Mouse (Mus musculus) hindbrain, postnatal 0 days (tissue): Measurements from ENCODE around the gene Kctd7. TPM values are rescaled to one million over a fixed set of nuclear protein-coding genes. Genes with fewer than 3 reads are reported as not detected.
A peak's percentile ranks its signal among the peaks of the same experiment; 100 is the strongest.

Experiments
- ATAC-seq: fragments of 200-750 bp; cut with Nextera tagmentation; 2 replicates; pipeline ENCODE4 v1.8.0; 2017; ENCODE audit warnings: mild to moderate bottlenecking, moderate TSS enrichment, moderate library complexity
- DNase-seq: peaks from one replicate; pipeline ENCODE4 v3.0.0-alpha.2; 2015; ENCODE audit warnings: low spot score
- H3K27ac ChIP-seq: fragments of 300-500 bp; sonication (generic); 2 replicates; pipeline ENCODE4 v1.5.1; 2014; ENCODE audit warnings: mild to moderate bottlenecking
- H3K27me3 ChIP-seq: fragments of 300-500 bp; sonication (generic); 2 replicates; pipeline ENCODE4 v1.6.1; 2014; ENCODE audit warnings: low read length, mixed read lengths; ENCODE audit not compliant: insufficient read depth
- H3K36me3 ChIP-seq: fragments of 300-500 bp; sonication (generic); 2 replicates; pipeline ENCODE4 v1.6.1; 2014; ENCODE audit warnings: low read length, mixed read lengths; ENCODE audit not compliant: insufficient read depth
- H3K4me1 ChIP-seq: fragments of 300-500 bp; sonication (generic); 2 replicates; pipeline ENCODE4 v1.6.1; 2014; ENCODE audit warnings: antibody characterized with exemption, low read length, mixed read lengths; ENCODE audit not compliant: insufficient read depth
- H3K4me2 ChIP-seq: fragments of 300-500 bp; sonication (generic); 2 replicates; pipeline ENCODE4 v1.6.1; 2014; ENCODE audit warnings: low read depth, mild to moderate bottlenecking, low read length, moderate library complexity, mixed read lengths
- H3K4me3 ChIP-seq: fragments of 300-500 bp; sonication (generic); 2 replicates; pipeline ENCODE4 v1.5.1; 2014; ENCODE audit warnings: low read length
- H3K9ac ChIP-seq: fragments of 300-500 bp; sonication (generic); replicated peaks from 2 replicates; pipeline ENCODE4 v1.6.1; 2014; ENCODE audit warnings: mild to moderate bottlenecking, low read length, moderate library complexity, mixed read lengths
- H3K9me3 ChIP-seq: fragments of 300-500 bp; sonication (generic); 2 replicates; pipeline ENCODE4 v1.6.1; 2016; ENCODE audit warnings: low read length, mixed read lengths
- CTCF ChIP-seq: IDR thresholded peaks from 2 replicates; pipeline ENCODE4 v1.5.1; 2016; ENCODE audit warnings: antibody characterized with exemption, control low read depth, low read depth
- WGBS: fragments of 180-500 bp; shearing (Covaris S2); extraction: QIAGEN DNeasy Blood & Tissue Kit; methylation state at CpG from one replicate; pipeline ENCODE4 v1.1.7; 2014; 5-methylcytosine and 5-hydroxymethylcytosine counted together
- polyA plus RNA-seq: library from polyadenylated mRNA; unstranded; fragments of >200 nt; fragmentation: Nextera tagmentation; extraction: Ambion mirVana; gene quantifications from 2 replicates; pipeline ENCODE4 v1.2.1, GENCODE M21; 2015
- total RNA-seq: library from RNA; depleted of rRNA; stranded (reverse); fragments of >200 nt; gene quantifications from 2 replicates; pipeline ENCODE4 v1.2.3, GENCODE M21; 2014

Gene Kctd7
- total and polyA plus RNA-seq, 2 experiments from 2014 or later = 10.9 to 20.8 TPM

DNA sequence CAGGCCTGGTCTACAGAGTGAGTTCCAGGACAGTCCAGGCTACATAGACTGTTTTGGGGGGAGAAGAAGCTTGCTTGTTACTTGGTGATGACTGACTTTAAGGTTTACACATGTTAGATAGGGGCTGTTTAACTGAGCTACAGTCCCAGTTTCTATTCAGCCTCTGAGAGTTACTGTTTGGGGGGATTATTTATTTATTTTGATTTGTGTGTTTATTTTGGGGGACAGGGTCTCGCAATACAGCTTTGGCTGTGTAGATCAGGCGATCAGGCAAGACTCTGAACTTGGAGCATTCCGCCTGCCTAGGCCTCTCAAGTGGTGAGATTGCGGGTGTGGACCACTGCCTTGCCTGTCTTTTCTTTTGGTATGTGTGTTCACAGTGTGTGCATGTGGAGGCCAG is 28.4 kb downstream of the Kctd7 start:
- ATAC-seq (no peak), DNase-seq (no peak)
- H3K4me2 ChIP-seq = peak overlapping the region; percentile 72
- H3K4me1 ChIP-seq = peaks cover 13% of the 10 kb centered on the region
- no peaks in the 10 kb centered on the region for H3K36me3 ChIP-seq
- H3K9me3 ChIP-seq = no peaks in the 10 kb centered on the region
- TF ChIP-seq CTCF = no peak
- 0 out of 2 replicates have a peak overlapping the region, but pooled peaks have one; percentile 85 for H3K9ac ChIP-seq
- no peaks in the 10 kb centered on the region for H3K27me3 ChIP-seq
- no peak overlapping the region for H3K27ac ChIP-seq
- peak overlapping the region; percentile 92; the same call in 1 of the 2 replicates for H3K4me3 ChIP-seq
- WGBS = 93% methylated on average over 4 of the region's 4 CpGs

DNA sequence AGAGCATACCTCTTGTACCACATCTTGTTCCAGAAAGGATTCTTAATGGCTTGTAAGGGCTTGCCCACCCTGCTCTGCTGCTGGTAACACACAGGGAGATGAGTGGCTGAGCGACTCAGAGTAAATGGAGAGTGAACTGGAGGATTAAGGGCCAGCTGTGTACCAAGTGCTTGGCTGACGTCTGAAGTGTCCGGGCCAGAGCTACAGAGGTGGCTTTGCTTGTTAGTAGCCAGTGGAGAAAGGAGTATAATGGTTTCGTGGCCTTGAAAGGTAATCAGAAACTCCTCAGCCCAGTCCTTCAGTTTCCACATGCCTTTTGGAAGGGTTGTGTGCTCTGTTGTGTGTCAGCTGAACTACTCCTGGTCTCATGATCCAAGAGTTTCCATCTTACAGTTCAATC is 33.2 kb downstream of the Kctd7 start:
- Histone ChIP-seq H3K9ac (no peak overlapping the region), H3K9me3 (no peaks in the 10 kb centered on the region), H3K4me2 (no peak overlapping the region), H3K27ac (no peak overlapping the region), H3K27me3 (no peaks in the 10 kb centered on the region), H3K36me3 (no peaks in the 10 kb centered on the region), H3K4me1 (peaks cover 6% of the 10 kb centered on the region), H3K4me3 (no peak overlapping the region)
- WGBS = 68% methylated on average over 4 of the region's 4 CpGs
- no peak for ATAC-seq
- no peak for DNase-seq
- no peak for TF ChIP-seq CTCF

GRCm38 (mm10) chr5:130180362-130180761 is 35.7 kb downstream of the Kctd7 start:
- Histone ChIP-seq H3K27me3 (no peaks in the 10 kb centered on the region), H3K9ac (no peak overlapping the region), H3K27ac (no peak overlapping the region), H3K36me3 (no peaks in the 10 kb centered on the region), H3K4me3 (no peak overlapping the region), H3K9me3 (no peaks in the 10 kb centered on the region), H3K4me1 (no peaks in the 10 kb centered on the region), H3K4me2 (no peak overlapping the region)
- 64% methylated on average over 7 of the region's 7 CpGs for WGBS
- DNase-seq = peak; percentile 17
- 0 out of 2 replicates have a peak, but pooled peaks have one; percentile 53 for ATAC-seq
- peak; percentile 38 for TF ChIP-seq CTCF

DNA sequence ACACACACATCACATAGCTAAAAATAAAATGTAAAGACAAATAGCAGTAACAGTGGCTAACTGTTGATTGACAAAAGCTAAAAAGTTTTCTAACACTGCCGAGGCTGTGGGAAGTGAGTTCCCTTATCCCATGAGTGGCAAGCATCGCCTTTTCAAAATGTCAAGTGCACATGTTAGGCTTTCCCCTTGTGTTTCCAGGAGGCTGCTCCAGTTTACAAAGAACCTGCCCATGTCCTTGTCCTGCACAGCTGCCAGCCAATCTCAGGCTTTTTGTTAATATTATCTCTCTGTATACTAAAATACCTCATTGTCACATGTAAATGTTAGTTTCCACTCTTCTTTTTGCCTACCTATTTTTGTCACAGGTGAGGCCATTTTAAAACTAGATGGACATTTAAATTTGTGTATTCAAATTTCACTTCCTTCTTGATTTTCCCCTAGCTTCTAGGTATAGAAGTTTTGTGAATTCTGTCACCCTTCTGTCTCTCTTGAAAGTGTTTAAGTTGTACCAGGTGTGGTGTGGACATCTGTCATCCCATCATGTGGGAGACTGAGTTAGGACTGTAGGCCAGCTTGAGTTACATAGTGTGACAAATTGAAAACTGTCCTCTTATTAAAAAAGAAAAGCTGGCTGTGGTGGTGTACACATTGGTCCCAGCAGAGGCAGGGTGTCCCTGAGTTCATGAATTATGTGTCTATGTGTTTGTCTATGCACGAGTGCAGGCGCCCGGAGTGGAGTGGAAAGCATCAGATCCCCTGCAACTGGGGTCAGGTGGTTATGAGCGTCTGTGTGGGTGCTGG is 37.3 kb downstream of the Kctd7 start:
- Histone ChIP-seq H3K9ac (no peak overlapping the region), H3K4me3 (no peak overlapping the region), H3K4me1 (0 out of 2 replicates have a peak, but pooled peaks cover under 1% of the 10 kb centered on the region), H3K27ac (no peak overlapping the region), H3K27me3 (no peaks in the 10 kb centered on the region), H3K9me3 (no peaks in the 10 kb centered on the region), H3K36me3 (no peaks in the 10 kb centered on the region), H3K4me2 (no peak overlapping the region)
- DNase-seq (no peak), ATAC-seq (no peak)
- no peak for TF ChIP-seq CTCF
- WGBS = 90% methylated on average over 6 of the region's 6 CpGs

- H3K27me3 ChIP-seq = no peaks in the 10 kb centered on the region
- WGBS = 95% methylated on average over 3 of the region's 3 CpGs
- H3K36me3 ChIP-seq = no peaks in the 10 kb centered on the region
- no peak overlapping the region for H3K4me3 ChIP-seq
- TF ChIP-seq CTCF = no peak
- DNase-seq (no peak), ATAC-seq (no peak)
- no peak overlapping the region for H3K27ac ChIP-seq
- H3K4me1 ChIP-seq = 0 out of 2 replicates have a peak, but pooled peaks cover 4% of the 10 kb centered on the region
- no peak overlapping the region for H3K9ac ChIP-seq
- no peak overlapping the region for H3K4me2 ChIP-seq
- H3K9me3 ChIP-seq = no peaks in the 10 kb centered on the region
These were observed 37.8 kb downstream of the Kctd7 start for GRCm38 (mm10) chr5:130182541-130182821.

DNA sequence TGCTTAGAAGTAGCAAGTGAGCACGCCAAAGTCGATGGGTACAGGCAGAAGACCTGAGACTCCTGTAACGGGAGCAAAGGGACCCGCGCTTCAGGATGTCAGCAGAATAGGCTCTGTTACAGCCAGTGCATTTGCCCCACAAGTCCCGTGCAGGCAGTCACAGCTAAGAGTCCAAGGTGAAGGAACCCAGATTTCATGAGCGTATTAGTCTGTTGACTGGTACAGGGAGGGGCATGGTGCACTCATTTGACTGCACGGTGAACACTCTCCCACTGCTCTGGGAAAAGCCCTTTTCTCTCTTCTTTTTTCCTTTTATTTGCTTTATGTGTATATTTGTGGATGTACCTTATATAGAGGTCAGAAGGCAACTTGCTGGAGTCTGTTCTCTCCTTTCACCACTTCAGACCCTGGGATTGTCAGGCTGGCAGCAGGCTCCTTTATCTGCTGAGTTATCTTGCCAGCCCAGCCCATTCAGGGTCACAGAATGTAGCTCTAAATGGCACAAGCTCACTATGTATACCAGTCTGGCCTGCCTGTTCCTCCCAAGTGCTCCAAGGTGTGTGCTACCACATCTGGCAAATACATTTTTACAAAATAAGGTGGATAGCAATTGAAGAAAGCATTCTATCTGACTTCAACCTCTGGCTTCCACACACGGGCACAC is 39.7 kb downstream of the Kctd7 start:
- no peak for TF ChIP-seq CTCF
- DNase-seq (no peak), ATAC-seq (no peak)
- H3K4me2 ChIP-seq = no peak overlapping the region
- H3K36me3 ChIP-seq = peaks cover 4% of the 10 kb centered on the region; the same call in 1 of the 2 replicates
- no peaks in the 10 kb centered on the region for H3K9me3 ChIP-seq
- no peak overlapping the region for H3K9ac ChIP-seq
- H3K4me1 ChIP-seq = 0 out of 2 replicates have a peak, but pooled peaks cover 4% of the 10 kb centered on the region
- no peak overlapping the region for H3K4me3 ChIP-seq
- no peak overlapping the region for H3K27ac ChIP-seq
- WGBS = 88% methylated on average over 9 of the region's 9 CpGs
- no peaks in the 10 kb centered on the region for H3K27me3 ChIP-seq

- 89% methylated on average over 6 of the region's 6 CpGs for whole genome bisulfite sequencing
These were observed 40.7 kb downstream of the Kctd7 start for GRCm38 (mm10) chr5:130185312-130185711.

More at GRCm38 (mm10) chr5:130185312-130185711, 40.7 kb downstream of the Kctd7 start:
- Histone ChIP-seq H3K4me2 (no peak overlapping the region), H3K27me3 (no peaks in the 10 kb centered on the region), H3K27ac (no peak overlapping the region), H3K9me3 (no peaks in the 10 kb centered on the region), H3K4me3 (no peak overlapping the region), H3K36me3 (peaks cover 13% of the 10 kb centered on the region; the same call in 1 of the 2 replicates), H3K4me1 (0 out of 2 replicates have a peak, but pooled peaks cover 4% of the 10 kb centered on the region), H3K9ac (no peak overlapping the region)
- no peak for TF ChIP-seq CTCF
- DNase-seq (no peak), ATAC-seq (no peak)
